Mouse (Mus musculus) testis, postnatal 10 days (tissue): Measurements from ENCODE around the gene Tmem178b.

ENCODE experiments used
- DNase-seq: peaks from one replicate; pipeline ENCODE4 v3.0.0; 2021; ENCODE audit warnings: low spot score

Gene Tmem178b

DNA sequence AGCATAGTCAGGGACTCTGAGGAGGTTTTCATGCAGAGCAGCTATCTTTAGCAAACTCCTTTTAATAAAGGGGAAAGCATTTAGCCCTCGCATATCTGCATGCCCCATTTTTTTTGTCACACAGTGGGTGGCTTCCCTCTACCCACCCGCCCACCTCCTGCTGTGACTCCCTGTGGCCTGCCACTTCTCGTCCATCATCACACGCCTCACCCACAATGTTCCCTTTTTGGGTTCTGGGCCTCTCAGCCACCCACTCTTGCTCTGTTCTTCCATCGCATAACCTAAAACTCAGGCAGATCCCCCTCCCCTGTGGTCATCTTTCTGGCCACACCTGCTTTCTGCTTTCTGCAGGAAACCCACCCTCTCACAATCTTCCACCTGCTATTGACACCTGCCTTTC, 288.3 kb downstream of the Tmem178b start:
- no peak for DNase-seq

DNA sequence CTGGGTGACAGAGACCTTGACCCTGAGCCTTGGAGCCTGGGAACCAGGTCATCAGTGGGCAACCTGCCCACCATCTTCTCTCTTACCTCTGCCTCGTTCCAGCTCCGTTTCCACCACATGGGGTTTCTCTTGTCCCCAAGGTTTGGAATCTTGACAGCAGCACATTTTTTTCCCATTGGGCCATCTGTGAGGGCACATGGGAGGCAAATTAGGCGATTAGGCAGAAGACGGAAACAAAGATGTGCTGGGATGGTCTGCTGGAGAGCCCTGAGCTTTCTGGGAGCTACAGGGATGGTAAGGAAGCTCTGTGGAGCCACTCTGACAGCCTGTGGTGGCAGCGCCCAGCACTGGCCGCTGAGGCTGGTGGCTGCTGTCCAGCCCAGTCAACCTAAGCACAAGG, 300.5 kb downstream of the Tmem178b start:
- DNase-seq = no peak

DNA sequence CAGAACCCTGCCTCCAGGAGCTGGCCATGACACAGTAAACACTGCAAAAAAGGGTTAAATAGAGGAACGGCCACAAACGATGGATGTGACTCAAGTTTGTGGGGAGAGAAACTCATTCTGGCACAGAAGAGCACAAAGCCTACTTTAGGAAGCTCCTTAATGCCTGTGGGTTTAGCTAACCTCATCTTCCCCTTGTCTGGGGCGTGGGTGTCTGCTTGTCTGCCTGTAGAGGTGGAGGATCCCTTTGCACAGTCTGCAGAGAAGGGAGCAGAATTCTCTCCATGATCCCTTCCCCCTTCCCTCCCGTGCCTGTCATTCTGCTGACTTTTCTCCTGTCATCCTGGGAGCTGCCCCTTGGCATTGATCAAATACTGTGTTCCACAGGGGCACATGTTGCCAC, 304.8 kb downstream of the Tmem178b start:
- no peak for DNase-seq

DNA sequence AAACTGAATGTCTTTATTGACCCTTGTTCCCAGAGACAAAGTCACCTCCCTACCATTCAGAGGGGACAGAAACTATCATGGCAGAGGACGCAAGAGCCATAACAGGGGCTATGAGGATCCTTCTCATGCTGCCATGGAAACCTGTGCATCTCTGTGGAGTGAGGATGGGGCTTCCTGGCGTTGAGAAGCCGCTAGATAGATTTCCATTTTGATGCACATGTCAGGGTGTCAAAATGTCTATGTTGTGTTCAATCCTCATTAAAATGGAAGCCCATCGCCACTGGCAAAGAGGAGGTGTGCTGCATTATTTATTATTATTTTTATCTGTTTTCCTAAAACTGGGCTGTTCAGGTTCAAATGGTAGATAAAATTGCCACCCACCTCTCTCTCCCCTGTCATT, 307.5 kb downstream of the Tmem178b start:
- DNase-seq = no peak

DNA sequence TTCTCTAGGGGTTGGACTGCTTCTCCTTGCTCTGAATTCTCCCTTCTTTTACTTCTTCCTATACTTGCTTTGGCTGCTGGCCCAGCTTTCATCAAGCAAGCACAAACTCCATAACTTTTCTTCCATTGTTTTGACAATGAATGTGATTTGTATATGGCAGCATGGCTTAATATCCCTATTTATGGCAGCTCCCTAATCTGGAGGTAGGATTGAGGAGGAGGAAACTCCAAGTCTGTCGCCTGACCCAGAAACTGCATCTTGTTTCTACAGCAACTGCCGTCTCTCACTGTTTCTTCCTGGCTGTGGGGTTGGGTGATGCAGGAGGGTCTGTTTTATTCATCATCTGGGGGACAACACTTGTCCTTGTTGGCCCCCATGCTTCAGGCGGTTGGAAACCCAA, 327.6 kb downstream of the Tmem178b start:
- DNase-seq = no peak

DNA sequence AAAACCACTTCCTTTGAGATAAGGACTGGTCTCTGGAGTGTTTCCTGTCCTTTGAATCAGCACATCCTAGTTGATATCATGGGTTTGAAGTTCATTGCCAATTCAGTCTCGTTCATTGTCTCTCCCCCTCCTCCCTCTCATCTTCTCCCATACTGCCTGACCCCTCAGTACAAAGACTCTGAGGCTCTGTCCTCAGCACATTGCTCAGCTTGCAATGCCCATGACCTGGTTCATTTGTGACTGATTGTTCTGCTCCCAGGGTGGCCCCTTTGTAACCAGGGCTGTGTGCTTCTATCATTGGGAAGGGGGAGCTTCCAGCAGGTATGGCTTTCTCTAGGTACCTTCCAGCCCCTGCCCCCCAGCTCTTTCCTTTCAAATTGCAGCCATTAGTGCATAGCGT, 329.5 kb downstream of the Tmem178b start:
- DNase-seq = no peak

DNA sequence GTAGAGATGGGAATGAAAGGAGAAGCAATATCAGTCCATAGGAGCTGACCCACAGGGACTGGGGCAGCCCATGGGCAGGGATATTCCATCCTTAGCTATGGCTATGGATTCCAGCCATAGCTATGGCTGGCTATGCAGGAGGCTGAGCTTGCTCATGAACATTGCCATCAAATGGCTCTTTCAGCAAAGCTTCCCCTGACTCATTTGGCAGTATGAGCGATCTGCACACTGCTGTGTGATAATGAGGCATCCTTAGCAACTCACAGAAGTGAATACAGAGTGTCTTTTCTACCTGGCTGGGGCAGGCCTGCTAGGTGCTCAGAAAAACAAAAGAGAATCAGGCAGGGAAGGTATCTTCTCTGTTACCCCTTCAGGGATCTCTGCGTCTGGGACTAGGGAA, 332.3 kb downstream of the Tmem178b start:
- no peak for DNase-seq

DNA sequence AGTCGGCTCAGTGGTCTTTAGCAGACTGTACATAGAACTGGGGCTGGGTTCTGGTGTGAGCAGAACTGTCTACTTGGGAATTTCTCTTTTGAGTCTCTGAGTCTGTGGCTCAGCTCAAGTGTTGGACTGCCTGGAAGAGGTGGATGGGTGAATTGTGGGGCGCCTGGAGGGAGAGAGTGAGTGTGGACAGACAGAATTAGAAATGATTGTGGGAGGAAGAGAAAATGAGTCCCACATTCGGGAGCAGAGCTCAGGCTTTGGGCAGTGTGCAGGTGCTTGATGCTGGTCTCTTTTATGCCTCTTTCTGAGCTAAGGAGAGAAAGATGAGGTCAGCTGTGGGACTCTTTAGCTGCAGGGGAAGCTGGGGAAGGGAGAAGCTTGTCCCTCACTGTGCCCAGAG, 334.9 kb downstream of the Tmem178b start:
- no peak for DNase-seq

DNA sequence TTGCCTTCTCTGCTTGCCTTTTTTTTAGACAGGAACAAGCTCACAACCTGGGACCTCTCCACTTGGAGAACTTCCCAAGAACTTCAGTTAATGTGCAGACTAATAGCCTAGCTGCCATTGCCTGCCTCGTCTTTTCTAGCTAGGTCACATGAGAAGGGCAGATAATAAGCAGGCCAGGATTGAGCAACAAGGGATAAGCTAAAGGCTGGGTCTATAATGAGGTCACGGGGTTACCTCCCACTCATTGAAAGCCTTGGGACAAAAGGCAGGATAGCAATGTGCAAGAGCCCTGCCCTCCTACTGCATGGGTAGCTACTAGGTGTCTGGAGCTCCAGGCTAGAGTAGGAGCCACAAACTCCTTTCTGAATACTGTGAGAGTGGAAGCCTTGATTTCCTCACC, 336.1 kb downstream of the Tmem178b start:
- no peak for DNase-seq

DNA sequence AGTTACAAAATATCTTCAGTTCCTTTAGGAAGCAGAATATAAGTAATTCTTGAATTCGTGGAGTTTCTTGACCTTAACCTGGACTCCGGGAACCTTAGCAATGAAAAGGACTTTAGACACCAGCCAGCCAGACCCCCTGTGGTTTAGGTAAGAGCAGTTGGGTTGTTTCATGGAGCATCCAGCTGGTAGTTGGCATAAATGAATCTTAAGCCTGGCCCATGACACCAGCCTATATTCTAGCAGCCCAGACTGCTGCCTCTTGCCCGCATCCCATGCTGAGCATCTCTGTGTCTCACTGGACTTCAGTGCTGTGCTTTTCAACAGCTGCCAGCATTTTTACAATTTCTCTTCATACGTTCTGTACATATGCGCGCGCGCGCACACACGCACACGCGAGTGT, 344.1 kb downstream of the Tmem178b start:
- DNase-seq = no peak

DNA sequence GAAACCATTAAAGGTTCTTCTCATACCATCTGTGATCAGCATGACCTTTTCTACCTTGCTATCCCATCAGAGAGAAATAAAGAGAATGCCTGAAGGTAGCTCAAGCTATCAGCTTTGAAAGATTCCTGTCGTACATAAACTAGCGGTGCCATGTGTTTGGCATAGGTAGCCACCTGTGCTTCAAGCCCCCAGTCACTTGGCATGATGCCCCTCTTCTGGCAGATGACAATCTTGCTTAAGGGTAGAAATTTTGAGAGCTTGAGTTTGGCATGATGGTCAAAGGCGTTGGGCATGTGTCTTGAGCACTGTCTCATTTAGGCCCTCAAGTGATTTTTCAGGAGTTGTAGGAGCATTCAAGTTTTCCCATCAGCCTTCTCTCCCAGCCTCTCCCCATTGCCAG, 344.6 kb downstream of the Tmem178b start:
- no peak for DNase-seq

DNA sequence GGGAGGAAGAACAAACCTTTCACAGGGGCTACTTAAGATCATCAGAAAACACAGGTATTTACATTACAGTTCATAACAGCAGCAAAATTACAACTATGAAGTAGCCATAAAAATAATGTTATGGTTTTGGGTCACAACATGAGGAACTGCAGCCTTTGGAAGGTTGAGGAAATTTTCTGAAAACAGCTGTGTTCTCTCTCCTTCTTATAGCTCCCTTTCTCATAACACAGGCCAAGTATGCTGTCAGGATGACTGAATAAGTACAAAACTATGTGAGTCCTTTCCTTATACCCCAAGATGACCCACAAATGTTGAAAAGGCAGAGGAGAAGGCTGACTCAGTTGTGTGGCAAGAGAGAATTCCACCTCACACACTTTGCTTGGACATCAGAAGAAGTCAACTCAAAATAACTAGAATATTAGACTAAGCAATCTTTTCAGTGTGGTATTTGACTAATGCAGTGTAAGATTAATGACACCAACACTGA, 347.6 kb downstream of the Tmem178b start:
- DNase-seq = no peak

DNA sequence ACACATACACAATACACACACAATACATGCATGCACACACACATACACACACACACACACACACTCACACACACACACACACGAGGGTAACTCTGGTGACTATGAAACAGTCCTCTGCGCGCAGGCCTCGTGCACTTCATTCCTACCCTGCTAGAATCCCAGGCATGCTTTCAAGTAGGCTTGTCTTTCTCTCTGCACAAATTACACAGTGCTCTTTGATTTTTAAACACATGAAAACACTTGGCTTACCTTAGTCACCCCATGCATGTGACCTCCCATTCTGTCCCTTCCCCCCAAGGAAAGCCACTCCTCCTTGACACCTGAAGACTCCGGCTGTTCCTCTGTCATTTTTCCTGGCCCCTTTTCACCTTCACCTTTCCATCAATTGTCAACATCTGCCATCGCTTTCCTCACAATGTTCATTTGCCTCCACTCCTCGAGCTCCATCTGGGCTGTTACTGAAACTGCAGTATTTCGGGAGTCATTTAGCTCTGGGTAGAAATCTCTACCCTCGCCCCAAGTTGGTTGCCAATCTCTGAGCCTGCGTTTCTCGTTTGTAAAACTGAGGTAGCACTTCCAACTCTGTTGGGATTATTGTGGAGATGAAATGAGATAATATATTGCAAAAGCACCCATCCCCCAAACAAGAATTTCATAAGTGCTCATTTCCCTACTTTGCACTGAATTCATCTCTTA, 352.7 kb downstream of the Tmem178b start:
- no peak for DNase-seq

DNA sequence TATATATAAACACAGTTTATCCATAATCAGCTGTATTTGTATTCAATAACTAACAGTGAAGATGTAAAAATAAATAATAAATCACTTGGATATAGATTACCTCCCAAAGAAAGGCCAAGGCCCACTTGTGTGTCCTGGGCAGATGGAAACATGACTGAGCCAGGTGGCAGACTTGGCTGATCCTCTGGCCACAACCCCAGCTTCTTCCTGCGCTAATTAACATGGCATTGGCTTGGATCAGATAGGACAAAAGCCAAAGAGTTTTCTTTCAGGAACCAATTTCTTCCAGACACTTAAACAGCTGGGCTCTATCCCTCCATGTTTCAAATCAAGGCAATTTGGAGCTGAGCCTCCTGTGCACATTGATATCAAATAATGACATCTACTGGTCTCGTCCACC, 355.9 kb downstream of the Tmem178b start:
- no peak for DNase-seq

DNA sequence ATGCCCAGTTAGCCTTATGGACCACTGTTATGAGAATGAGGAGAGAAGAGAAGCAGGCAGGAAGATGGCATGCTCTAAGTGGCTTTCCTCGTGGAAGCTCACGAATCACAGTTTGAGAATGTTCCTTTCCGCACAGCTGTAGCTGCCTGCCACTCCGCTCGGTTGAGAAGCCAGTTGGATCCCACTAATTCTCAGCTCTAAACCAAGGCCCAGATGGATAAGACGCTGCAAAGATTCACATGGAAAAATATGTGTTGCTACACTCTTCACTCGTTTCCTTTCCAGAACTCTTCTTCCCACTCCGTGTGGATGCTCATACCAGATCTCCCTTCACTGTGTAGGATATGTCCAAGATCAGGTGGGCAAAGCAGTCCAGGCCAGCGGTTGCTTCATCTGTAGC, 356.9 kb downstream of the Tmem178b start:
- no peak for DNase-seq

DNA sequence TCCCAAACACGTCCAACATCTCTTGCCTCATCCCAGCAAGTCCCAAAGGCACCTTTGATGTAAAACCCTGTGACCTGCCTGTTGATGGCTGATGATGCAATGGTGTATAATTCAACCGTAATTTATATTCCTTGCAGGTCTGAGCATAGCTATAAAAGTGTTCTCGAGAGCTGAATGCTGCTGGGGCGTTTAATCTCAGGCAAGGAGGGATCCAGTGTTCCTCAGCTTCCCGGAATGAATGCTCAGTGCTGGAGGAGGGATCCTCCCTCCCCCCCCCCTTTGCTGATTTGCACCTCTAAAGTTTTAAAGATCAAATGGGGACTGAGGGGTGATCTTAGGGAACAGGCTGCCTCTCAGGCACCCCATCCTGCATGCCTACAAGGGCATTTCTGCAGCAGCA, 361.0 kb downstream of the Tmem178b start:
- no peak for DNase-seq

DNA sequence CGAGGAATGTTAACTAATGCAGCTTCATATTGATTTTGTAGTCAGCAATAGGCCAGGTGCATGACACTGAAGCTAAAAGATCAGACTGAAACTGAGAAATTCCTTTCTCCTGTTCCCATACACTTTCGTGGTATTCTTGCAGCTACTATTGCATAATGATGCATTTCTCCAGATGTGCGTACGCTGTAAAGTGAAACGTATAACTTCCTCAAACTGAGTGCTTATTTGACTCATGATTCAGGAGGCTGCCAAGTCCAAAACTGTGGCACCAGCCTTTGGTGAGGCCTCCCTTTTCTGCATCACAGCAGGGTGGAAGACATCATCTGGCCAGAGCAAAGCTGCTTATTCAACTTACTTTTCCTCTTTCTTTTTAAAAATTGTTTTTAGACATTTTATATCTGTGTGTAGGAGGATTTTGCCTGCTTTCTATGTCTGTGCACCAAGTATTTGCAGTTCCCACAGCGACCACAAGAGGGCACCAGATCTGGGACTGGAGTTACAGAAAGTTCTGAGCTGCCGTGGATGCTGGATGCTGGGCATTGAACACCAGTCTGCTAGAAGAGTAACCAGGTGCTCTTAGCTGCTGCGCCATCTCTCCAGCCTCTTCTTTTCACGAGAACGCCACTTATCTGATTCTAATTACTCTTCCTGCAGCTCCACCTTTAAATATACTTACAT, 362.9 kb downstream of the Tmem178b start:
- peak; percentile 92 for DNase-seq

DNA sequence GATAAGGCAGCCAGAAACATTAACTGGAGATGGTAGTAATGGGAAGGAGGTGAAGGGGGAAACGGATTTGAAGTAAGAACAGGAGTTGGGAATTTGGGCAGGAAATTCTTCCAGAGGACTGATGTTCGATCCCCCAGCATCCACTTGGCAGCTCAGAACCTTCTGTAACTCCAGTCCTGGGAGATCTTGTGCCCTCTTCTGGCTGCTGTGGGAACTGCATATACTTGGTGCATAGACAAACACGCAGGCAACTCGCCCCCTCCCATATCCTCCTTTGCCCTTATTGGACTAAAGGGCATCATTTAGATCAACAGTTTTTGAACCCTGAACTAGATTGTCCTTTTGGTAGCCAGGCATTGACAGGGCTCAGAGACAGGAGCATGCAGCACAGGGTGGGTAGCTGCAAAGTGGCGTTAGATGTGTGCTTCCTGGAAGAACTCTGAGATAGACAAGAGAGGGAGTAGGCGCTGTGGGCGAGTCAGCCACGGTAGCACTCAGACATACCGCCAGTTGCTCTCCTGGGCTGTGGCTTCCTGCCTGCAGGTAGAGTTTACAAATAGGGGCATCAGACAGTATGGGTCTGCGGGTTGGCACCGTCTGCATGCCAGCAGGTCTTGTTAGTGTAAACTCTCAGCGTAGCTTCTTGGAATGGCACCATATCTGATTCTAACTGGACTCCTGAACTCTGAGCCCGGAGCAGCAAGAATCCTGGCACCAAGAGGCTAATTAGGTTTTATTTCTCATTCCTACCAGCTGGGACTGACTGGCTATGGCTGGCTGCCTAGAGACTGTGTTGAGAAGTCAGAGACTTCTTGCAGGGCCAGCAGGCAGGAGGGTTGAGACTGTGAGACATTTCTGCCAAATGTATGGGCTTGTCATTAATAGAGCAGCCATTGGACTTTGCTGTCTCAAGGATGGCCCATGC, 364.0 kb downstream of the Tmem178b start:
- peak; percentile 77 for DNase-seq

DNA sequence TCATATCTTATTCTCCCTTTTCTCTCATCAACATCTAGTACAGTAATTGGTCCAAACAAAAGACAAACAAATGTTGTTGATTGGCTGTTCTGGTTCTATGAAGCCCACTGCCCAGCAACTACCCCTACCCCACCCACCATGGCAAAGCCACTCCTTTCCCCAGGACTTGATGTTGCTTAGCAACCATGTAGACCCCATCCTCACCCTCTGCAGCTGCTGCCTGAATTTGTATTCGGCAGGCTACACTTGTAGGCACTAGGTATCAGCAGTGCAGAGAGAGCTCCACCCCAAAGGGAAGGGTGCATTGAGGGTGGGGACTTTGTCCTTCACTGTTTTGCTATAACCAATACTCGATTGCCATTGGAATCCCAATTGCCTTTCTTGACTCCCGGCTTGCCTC, 365.8 kb downstream of the Tmem178b start:
- no peak for DNase-seq

DNA sequence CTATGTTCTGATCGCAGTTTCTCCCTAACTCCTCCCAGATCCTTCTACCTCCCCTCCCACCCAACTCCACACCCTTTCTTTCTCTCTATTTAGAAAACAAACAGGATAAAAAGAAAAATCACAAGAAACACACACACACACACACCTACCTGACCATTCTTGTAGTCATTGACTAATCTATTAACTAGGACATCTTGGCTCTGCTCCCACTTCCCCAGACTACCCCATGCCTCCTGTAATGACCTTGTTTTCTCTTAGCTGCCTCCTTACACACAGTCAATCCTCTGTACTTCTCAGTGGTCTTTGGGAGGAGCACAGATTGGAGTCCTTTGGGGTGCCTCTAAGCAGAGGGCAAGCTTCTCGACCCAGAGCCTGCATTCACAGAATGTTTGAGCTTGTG, 367.6 kb downstream of the Tmem178b start:
- no peak for DNase-seq

DNA sequence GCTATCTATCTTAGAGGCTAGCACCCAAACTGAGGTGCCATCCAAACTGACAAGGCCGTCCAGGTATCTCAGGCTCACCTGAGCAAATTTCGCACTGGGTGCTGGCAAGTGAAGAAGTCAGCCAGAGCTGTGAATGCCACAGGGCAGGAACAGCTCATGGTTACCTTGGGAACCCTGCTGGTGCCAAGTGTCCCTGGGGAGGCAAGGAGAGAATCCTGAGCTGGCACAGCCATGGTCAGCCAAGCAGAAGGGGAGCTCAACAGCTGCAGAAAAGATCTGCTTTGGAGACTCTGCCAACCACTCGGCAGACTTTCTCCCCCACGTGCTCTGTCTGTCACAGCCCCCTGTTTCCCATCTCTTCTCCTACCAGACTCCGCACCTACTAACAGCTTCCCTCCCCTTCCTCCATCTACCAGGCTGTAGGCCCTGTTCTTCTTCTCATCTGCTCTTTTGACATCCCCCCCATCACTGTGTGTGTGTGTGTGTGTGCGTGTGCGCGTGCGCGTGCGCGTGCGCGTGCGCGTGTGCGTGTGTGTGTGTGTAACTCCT, 374.4 kb downstream of the Tmem178b start:
- no peak for DNase-seq

DNA sequence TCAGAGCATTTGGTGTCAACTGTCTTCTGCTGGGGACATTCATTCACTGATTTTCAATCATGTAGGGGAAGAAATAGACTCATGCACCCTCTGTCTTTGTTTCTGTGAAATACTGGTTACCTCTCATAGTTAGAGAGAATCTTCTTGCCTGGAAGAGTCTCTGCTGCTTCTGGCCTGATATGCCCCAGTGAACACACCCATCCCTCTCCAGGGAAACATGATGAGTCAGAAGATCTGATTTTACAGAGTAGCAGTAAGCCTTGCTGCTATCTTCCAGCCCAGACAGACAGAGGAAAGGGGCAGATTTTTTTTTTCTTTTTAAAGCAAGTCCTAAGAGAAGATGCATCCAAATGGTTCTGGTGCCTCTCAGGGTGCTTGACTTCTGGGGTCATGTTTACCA, 376.9 kb downstream of the Tmem178b start:
- DNase-seq = no peak

DNA sequence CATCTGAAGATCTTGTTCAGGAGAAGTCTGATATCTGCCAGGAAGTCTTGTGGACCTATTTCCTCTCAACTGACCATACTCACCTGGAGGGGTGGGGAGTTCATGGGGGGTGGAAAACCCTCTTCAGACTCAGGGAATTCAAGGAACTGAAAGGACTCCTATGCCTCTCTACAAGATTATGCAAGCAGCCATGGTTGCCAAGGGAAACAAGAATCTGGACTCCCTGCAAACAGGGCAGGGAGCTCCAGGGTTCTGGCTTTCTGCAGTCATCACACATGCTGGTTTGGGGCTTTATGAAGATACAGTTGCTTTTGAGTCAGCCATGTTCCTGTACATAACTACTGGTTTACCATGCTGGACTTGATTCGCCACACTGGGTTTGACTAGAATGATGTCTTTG, 390.6 kb downstream of the Tmem178b start:
- DNase-seq = no peak
